Mouse (Mus musculus) adrenal gland, postnatal 25 days (tissue): ENCODE results near the gene Stard13. TPM values are rescaled to one million over a fixed set of nuclear protein-coding genes. Genes with fewer than 3 reads are reported as not detected.

Experiments used
- DNase-seq: peaks from one replicate; pipeline ENCODE4 v3.0.0; 2021; ENCODE audit warnings: mixed read lengths
- total RNA-seq: library from RNA; stranded (reverse); gene quantifications from 2 replicates; pipeline ENCODE4 v1.2.3, GENCODE M21; 2021

Gene Stard13
- total RNA-seq, 1 experiment from 2014 or later, result 22.6 TPM

- DNase-seq, result no peak
Measured at GRCm38 (mm10) chr5:151018450-151018849, 215.2 kb downstream of the Stard13 start.

GRCm38 (mm10) chr5:151004216-151004755 lies 229.3 kb downstream of the Stard13 start:
- no peak for DNase-seq

- DNase-seq, result no peak
Measured at GRCm38 (mm10) chr5:151002051-151002450, 231.6 kb downstream of the Stard13 start.

- DNase-seq, result no peak
Measured at GRCm38 (mm10) chr5:151001111-151001510, 232.5 kb downstream of the Stard13 start.

GRCm38 (mm10) chr5:150996586-150996985 lies 237.1 kb downstream of the Stard13 start:
- peak; percentile 11 for DNase-seq

- no peak for DNase-seq
Measured at GRCm38 (mm10) chr5:150994096-150994495, 239.5 kb downstream of the Stard13 start.

Other genes with a start within 250 kb of the Stard13 start
- 1.9 TPM in 1 of 2 replicates, not detected in the other for gene Gm42906, start 194.3 kb upstream of the Stard13 start, total RNA-seq